Mouse (Mus musculus) CH12.LX (cell line): ENCODE data around the gene Zfp612. TPM values are rescaled to one million over a fixed set of nuclear protein-coding genes. Genes with fewer than 3 reads are reported as not detected.

Source experiments
- DNase-seq: peaks from one replicate; pipeline ENCODE4 v3.0.0-alpha.2; 2013; ENCODE audit errors: extremely low read depth
- H3K27ac ChIP-seq: 2 replicates; pipeline ENCODE4 v1.5.1; 2012; ENCODE audit warnings: low read depth, mild to moderate bottlenecking, control low read depth, moderate library complexity; ENCODE audit not compliant: insufficient read depth
- H3K27me3 ChIP-seq: replicated peaks from 2 replicates; pipeline ENCODE3; 2012; ENCODE audit warnings: inconsistent platforms
- H3K36me3 ChIP-seq, 2 experiments: replicated peaks in 1 of 2; 2 replicates each; pipeline versions ENCODE3 to v1.6.1; 2012; ENCODE audit warnings: inconsistent platforms in 1 of 2, low read length in 1 of 2, mild to moderate bottlenecking in 1 of 2, mixed read lengths in 1 of 2, moderate library complexity in 1 of 2; ENCODE audit not compliant: control insufficient read depth in 1 of 2, insufficient read depth in 1 of 2
- H3K4me1 ChIP-seq, 2 experiments: 2 replicates each; pipeline ENCODE4 v1.6.1; 2012; ENCODE audit warnings: inconsistent platforms in 1 of 2, moderate library complexity in 1 of 2; ENCODE audit not compliant: insufficient read depth in 2 of 2, control insufficient read depth in 1 of 2
- H3K4me2 ChIP-seq: 2 replicates; pipeline ENCODE4 v1.6.1; 2012; ENCODE audit warnings: low read depth, mild to moderate bottlenecking, control low read depth; ENCODE audit not compliant: poor library complexity, insufficient read depth, severe bottlenecking
- H3K4me3 ChIP-seq, 3 experiments: fragments of 150-350 bp in 1 of 3; sonication (generic) in 1 of 3; replicated peaks in 1 of 3; 2 replicates each; pipeline versions ENCODE3 to v1.5.1; 2011 to 2012; ENCODE audit warnings: low read depth in 2 of 3, low read length in 2 of 3, mild to moderate bottlenecking in 2 of 3, moderate library complexity in 2 of 3, control low read depth in 1 of 3, improper control_type of control experiment in 1 of 3, inconsistent platforms in 1 of 3, mixed read lengths in 1 of 3; ENCODE audit not compliant: poor library complexity in 1 of 3
- H3K79me2 ChIP-seq: replicated peaks from 2 replicates; pipeline ENCODE4 v1.6.1; 2012; ENCODE audit warnings: mild to moderate bottlenecking, moderate library complexity; ENCODE audit not compliant: control insufficient read depth, poor library complexity, insufficient read depth, severe bottlenecking; ENCODE audit errors: extremely low read depth
- H3K9ac ChIP-seq: 2 replicates; pipeline ENCODE4 v1.6.1; 2012; ENCODE audit warnings: low read depth, mild to moderate bottlenecking, control low read depth, moderate library complexity; ENCODE audit not compliant: insufficient read depth
- H3K9me3 ChIP-seq: replicated peaks from 2 replicates; pipeline ENCODE3; 2012; ENCODE audit warnings: low read length, inconsistent platforms, mixed read lengths
- BHLHE40 ChIP-seq: IDR thresholded peaks from 2 replicates; pipeline ENCODE4 v1.6.1; 2011; ENCODE audit warnings: mild to moderate bottlenecking, low read depth, low read length, improper control_type of control experiment
- CHD1 ChIP-seq: IDR thresholded peaks from 2 replicates; pipeline ENCODE4 v1.6.1; 2012; ENCODE audit warnings: low read depth, low read length, improper control_type of control experiment, inconsistent platforms
- CHD2 ChIP-seq: IDR thresholded peaks from 2 replicates; pipeline ENCODE4 v1.6.1; 2011; ENCODE audit warnings: low read length, improper control_type of control experiment
- CTCF ChIP-seq, 2 experiments: IDR thresholded peaks in 1 of 2; conservative IDR thresholded peaks in 1 of 2; 2 replicates each; pipeline ENCODE4 v1.5.1; 2011 to 2012; ENCODE audit warnings: low read depth in 2 of 2, low read length in 2 of 2, improper control_type of control experiment in 1 of 2, inconsistent platforms in 1 of 2, mild to moderate bottlenecking in 1 of 2, moderate library complexity in 1 of 2
- ELF1 ChIP-seq: IDR thresholded peaks from 2 replicates; pipeline ENCODE4 v1.6.1; 2014; ENCODE audit warnings: low read depth, mild to moderate bottlenecking, inconsistent platforms, low read length, improper control_type of control experiment
- EP300 ChIP-seq: IDR thresholded peaks from 2 replicates; pipeline ENCODE4 v1.6.1; 2011; ENCODE audit warnings: low read length, improper control_type of control experiment
- ETS1 ChIP-seq: conservative IDR thresholded peaks from 2 replicates; pipeline ENCODE4 v1.6.1; 2012; ENCODE audit warnings: low read depth, mild to moderate bottlenecking, inconsistent platforms, low read length, improper control_type of control experiment, moderate library complexity
- GABPA ChIP-seq: IDR thresholded peaks from 2 replicates; pipeline ENCODE4 v1.6.1; 2012; ENCODE audit warnings: low read depth, low read length, improper control_type of control experiment, inconsistent platforms; ENCODE audit not compliant: insufficient replicate concordance
- HCFC1 ChIP-seq: IDR thresholded peaks from 2 replicates; pipeline ENCODE4 v1.6.1; 2012; ENCODE audit warnings: low read depth, mild to moderate bottlenecking, inconsistent platforms, low read length, improper control_type of control experiment
- IRF4 ChIP-seq: IDR thresholded peaks from 2 replicates; pipeline ENCODE4 v1.6.1; 2014; ENCODE audit warnings: low read depth, mild to moderate bottlenecking, inconsistent platforms, low read length, improper control_type of control experiment
- JUND ChIP-seq: conservative IDR thresholded peaks from 2 replicates; pipeline ENCODE4 v1.6.1; 2011; ENCODE audit warnings: low read depth, low read length, improper control_type of control experiment
- KAT2A ChIP-seq: IDR thresholded peaks from 2 replicates; pipeline ENCODE4 v1.6.1; 2012; ENCODE audit warnings: low read length, improper control_type of control experiment, inconsistent platforms; ENCODE audit not compliant: insufficient replicate concordance
- MAFK ChIP-seq: IDR thresholded peaks from 2 replicates; pipeline ENCODE4 v1.6.1; 2011; ENCODE audit warnings: low read length, improper control_type of control experiment; ENCODE audit not compliant: insufficient replicate concordance
- MAX ChIP-seq: IDR thresholded peaks from 2 replicates; pipeline ENCODE4 v1.6.1; 2011; ENCODE audit warnings: low read length, improper control_type of control experiment
- MEF2A ChIP-seq: IDR thresholded peaks from 2 replicates; pipeline ENCODE4 v1.6.1; 2014; ENCODE audit warnings: low read depth, mild to moderate bottlenecking, inconsistent platforms, low read length, improper control_type of control experiment, borderline replicate concordance
- MXI1 ChIP-seq: IDR thresholded peaks from 2 replicates; pipeline ENCODE4 v1.6.1; 2011; ENCODE audit warnings: mild to moderate bottlenecking, low read depth, low read length, improper control_type of control experiment
- MYC ChIP-seq: IDR thresholded peaks from 2 replicates; pipeline ENCODE4 v1.6.1; 2011; ENCODE audit warnings: low read depth, mild to moderate bottlenecking, improper control_type of control experiment, low read length
- NELFE ChIP-seq: IDR thresholded peaks from 2 replicates; pipeline ENCODE4 v1.6.1; 2011; ENCODE audit warnings: low read depth, low read length, improper control_type of control experiment
- NRF1 ChIP-seq: IDR thresholded peaks from 2 replicates; pipeline ENCODE4 v1.6.1; 2014; ENCODE audit warnings: low read depth, mild to moderate bottlenecking, inconsistent platforms, low read length, improper control_type of control experiment, moderate library complexity
- PAX5 ChIP-seq: IDR thresholded peaks from 2 replicates; pipeline ENCODE4 v1.6.1; 2012; ENCODE audit warnings: low read length, inconsistent platforms, mixed read lengths
- POLR2A ChIP-seq: IDR thresholded peaks from 2 replicates; pipeline ENCODE4 v1.6.1; 2011; ENCODE audit warnings: low read depth, mild to moderate bottlenecking, improper control_type of control experiment, low read length
- POLR2AphosphoS2 ChIP-seq: IDR thresholded peaks from 2 replicates; pipeline ENCODE4 v1.6.1; 2011; ENCODE audit warnings: low read depth, low read length, improper control_type of control experiment
- RAD21 ChIP-seq: IDR thresholded peaks from 2 replicates; pipeline ENCODE4 v1.6.1; 2011; ENCODE audit warnings: low read depth, mild to moderate bottlenecking, low read length, improper control_type of control experiment, moderate library complexity
- RCOR1 ChIP-seq: conservative IDR thresholded peaks from 2 replicates; pipeline ENCODE4 v1.6.1; 2012; ENCODE audit warnings: low read depth, mild to moderate bottlenecking, inconsistent platforms, low read length, improper control_type of control experiment
- SIN3A ChIP-seq: IDR thresholded peaks from 2 replicates; pipeline ENCODE4 v1.6.1; 2012; ENCODE audit warnings: low read length, improper control_type of control experiment, inconsistent platforms
- SMC3 ChIP-seq: IDR thresholded peaks from 2 replicates; pipeline ENCODE4 v1.6.1; 2011; ENCODE audit warnings: low read depth, low read length, improper control_type of control experiment
- TBP ChIP-seq: conservative IDR thresholded peaks from 2 replicates; pipeline ENCODE4 v1.6.1; 2011; ENCODE audit warnings: low read depth, low read length, improper control_type of control experiment
- TCF12 ChIP-seq: IDR thresholded peaks from 2 replicates; pipeline ENCODE4 v1.6.1; 2014; ENCODE audit warnings: low read depth, mild to moderate bottlenecking, inconsistent platforms, low read length, improper control_type of control experiment
- UBTF ChIP-seq: IDR thresholded peaks from 2 replicates; pipeline ENCODE4 v1.6.1; 2012; ENCODE audit warnings: low read depth, mild to moderate bottlenecking, inconsistent platforms, low read length, improper control_type of control experiment, moderate library complexity
- USF1 ChIP-seq: IDR thresholded peaks from 2 replicates; pipeline ENCODE4 v1.6.1; 2014; ENCODE audit warnings: low read depth, mild to moderate bottlenecking, inconsistent platforms, low read length, improper control_type of control experiment
- USF2 ChIP-seq: conservative IDR thresholded peaks from 2 replicates; pipeline ENCODE4 v1.6.1; 2011; ENCODE audit warnings: low read depth, low read length, improper control_type of control experiment
- ZC3H11A ChIP-seq: IDR thresholded peaks from 2 replicates; pipeline ENCODE4 v1.6.1; 2012; ENCODE audit warnings: low read depth, mild to moderate bottlenecking, inconsistent platforms, low read length, improper control_type of control experiment
- ZKSCAN1 ChIP-seq: IDR thresholded peaks from 2 replicates; pipeline ENCODE4 v1.6.1; 2012; ENCODE audit warnings: low read depth, inconsistent platforms, low read length, improper control_type of control experiment, borderline replicate concordance
- ZMIZ1 ChIP-seq: IDR thresholded peaks from 2 replicates; pipeline ENCODE4 v1.6.1; 2012; ENCODE audit warnings: low read depth, mild to moderate bottlenecking, inconsistent platforms, low read length, improper control_type of control experiment
- ZNF384 ChIP-seq: IDR thresholded peaks from 2 replicates; pipeline ENCODE4 v1.6.1; 2012; ENCODE audit warnings: low read depth, low read length, improper control_type of control experiment, inconsistent platforms
- dilution Hi-C: fragments of 300-500 bp; cut with MboI; formaldehyde crosslinking; loops from 2 replicates; pipeline ENCODE4 v1.14.3; 2020; ENCODE audit warnings: low sequenced_read_pairs; ENCODE audit not compliant: extremely low pct_unique_long_range_greater_than_20kb, extremely low pct_ligation_motif_present
- in situ Hi-C: fragments of 300-500 bp; cut with MboI; formaldehyde crosslinking; loops from 3 replicates; pipeline ENCODE4 v1.14.3; 2019; ENCODE audit warnings: low sequenced_read_pairs, low pct_ligation_motif_present, low pct_unique_long_range_greater_than_20kb, mixed read lengths
- polyA plus RNA-seq: library from polyadenylated mRNA; unstranded; fragments of >175 nt; gene quantifications from 2 replicates; pipeline ENCODE4 v1.2.1, GENCODE M21; 2012; ENCODE audit warnings: low read depth; ENCODE audit not compliant: insufficient read length
- total RNA-seq, 2 experiments: library from RNA; depleted of rRNA; stranded (reverse); fragments of 300-350 nt in 1 of 2; fragments of >200 nt in 1 of 2; gene quantifications; 2 replicates each; pipeline ENCODE4 v1.2.3; 2012 to 2014

Zfp612 gene
- total and polyA plus RNA-seq, 3 experiments = 0.08 to 1.3 (median 0.13) TPM

DNA sequence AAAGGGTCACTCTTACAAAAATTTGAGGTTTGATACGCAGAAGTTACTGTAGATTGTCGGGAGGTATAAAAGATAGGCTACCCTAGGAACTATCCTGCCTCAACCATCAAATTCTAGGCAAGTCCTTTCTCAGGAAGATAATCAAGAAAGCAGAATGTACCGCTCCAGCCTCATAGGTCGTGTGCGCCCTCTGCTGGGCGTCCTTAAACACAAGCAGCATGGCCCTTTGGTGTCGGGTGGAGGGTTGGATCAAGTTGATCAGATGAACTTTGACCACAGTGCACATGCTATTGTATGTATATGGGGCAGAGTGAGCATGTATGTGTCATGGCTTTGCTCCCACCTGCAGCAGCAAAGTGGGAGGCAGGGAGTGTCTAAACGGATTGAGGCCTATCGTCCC, 7.9 kb upstream of the Zfp612 start:
- dilution Hi-C loops (no loop called here), in situ Hi-C loops (loop anchor here (5.0 kb wide), 1 partner anchor 104 kb away; no protein-coding TSS in a partner anchor)
- Histone ChIP-seq H3K36me3 (no peaks in the 10 kb centered on the region), H3K4me3 (no peak overlapping the region), H3K4me2 (no peak overlapping the region), H3K27ac (no peak overlapping the region), H3K4me1 (peaks cover 8 to 15% of the 10 kb centered on the region in 2 experiments), H3K27me3 (no peaks in the 10 kb centered on the region), H3K9me3 (peaks cover 6% of the 10 kb centered on the region), H3K79me2 (no peaks in the 10 kb centered on the region), H3K9ac (no peak overlapping the region; the same call in 1 of the 2 replicates)
- peak; percentile 73 for DNase-seq
- TF ChIP-seq PAX5 = no peak
- peak; percentile 74; the same call in 1 of the 2 replicates for TF ChIP-seq MYC
- TF ChIP-seq TBP = no peak
- TF ChIP-seq ZNF384 = no peak
- TF ChIP-seq RAD21 = peak; percentile 93
- no peak for TF ChIP-seq ELF1
- TF ChIP-seq NRF1 = no peak
- no peak for TF ChIP-seq HCFC1
- TF ChIP-seq SMC3 = peak; percentile 90
- no peak for TF ChIP-seq ZKSCAN1
- TF ChIP-seq KAT2A = no peak
- TF ChIP-seq ZMIZ1 = no peak
- peak; percentile 52 for TF ChIP-seq MAX
- no peak for TF ChIP-seq UBTF
- TF ChIP-seq ETS1 = no peak
- TF ChIP-seq USF2 = no peak
- TF ChIP-seq RCOR1 = no peak
- TF ChIP-seq ZC3H11A = peak; percentile 41; the same call in 1 of the 2 replicates
- TF ChIP-seq NELFE = no peak
- 0 out of 2 replicates have a peak, but pooled peaks have one; percentile 44 for TF ChIP-seq IRF4
- TF ChIP-seq POLR2A = no peak
- no peak for TF ChIP-seq SIN3A
- no peak for TF ChIP-seq CHD2
- TF ChIP-seq CHD1 = no peak
- no peak for TF ChIP-seq MAFK
- no peak for TF ChIP-seq USF1
- no peak for TF ChIP-seq MXI1
- TF ChIP-seq MEF2A = 0 out of 2 replicates have a peak, but pooled peaks have one; percentile 21
- TF ChIP-seq POLR2AphosphoS2 = no peak
- TF ChIP-seq CTCF (conservative IDR thresholded peaks at IDR 0.05 in 1 of 2, IDR thresholded peaks at IDR 0.05 in 1 of 2; ENCODE audit: low read depth in 2 of 2, low read length in 2 of 2) = peak; percentile 87 to 97
- TF ChIP-seq GABPA = no peak
- no peak for TF ChIP-seq EP300
- TF ChIP-seq BHLHE40 = no peak
- no peak for TF ChIP-seq JUND
- TF ChIP-seq TCF12 = no peak
